Mouse (Mus musculus) forebrain, embryonic 15.5 days (tissue): ENCODE results near the gene Pacs1. TPM values are rescaled to one million over a fixed set of nuclear protein-coding genes. Genes with fewer than 3 reads are reported as not detected.
A peak's percentile ranks its signal among the peaks of the same experiment; 100 is the strongest.

Experiments
- ATAC-seq: fragments of 200-750 bp; cut with Nextera tagmentation; replicated peaks from 2 replicates; pipeline ENCODE4 v1.8.0; 2017; ENCODE audit warnings: mild to moderate bottlenecking, moderate TSS enrichment, moderate library complexity
- H3K27ac ChIP-seq: fragments of 300-500 bp; sonication (generic); replicated peaks from 2 replicates; pipeline ENCODE4 v1.5.1; 2015; ENCODE audit warnings: mild to moderate bottlenecking, inconsistent platforms
- H3K27me3 ChIP-seq: fragments of 300-500 bp; sonication (generic); 2 replicates; pipeline ENCODE4 v1.6.1; 2015; ENCODE audit warnings: inconsistent platforms
- H3K36me3 ChIP-seq: fragments of 300-500 bp; sonication (generic); 2 replicates; pipeline ENCODE4 v1.6.1; 2015; ENCODE audit warnings: mild to moderate bottlenecking, inconsistent platforms
- H3K4me1 ChIP-seq: fragments of 300-500 bp; sonication (generic); 2 replicates; pipeline ENCODE4 v1.6.1; 2015; ENCODE audit warnings: inconsistent platforms
- H3K4me2 ChIP-seq: fragments of 300-500 bp; sonication (generic); replicated peaks from 2 replicates; pipeline ENCODE4 v1.6.1; 2015; ENCODE audit warnings: mild to moderate bottlenecking, inconsistent platforms
- H3K4me3 ChIP-seq: fragments of 300-500 bp; sonication (generic); 2 replicates; pipeline ENCODE4 v1.5.1; 2015; ENCODE audit warnings: mild to moderate bottlenecking, inconsistent platforms
- H3K9ac ChIP-seq: fragments of 300-500 bp; sonication (generic); replicated peaks from 2 replicates; pipeline ENCODE4 v1.6.1; 2015; ENCODE audit warnings: mild to moderate bottlenecking, inconsistent platforms
- H3K9me3 ChIP-seq: fragments of 300-500 bp; sonication (generic); 2 replicates; pipeline ENCODE4 v1.6.1; 2016; ENCODE audit warnings: inconsistent platforms
- WGBS: fragments of 180-500 bp; shearing (Covaris S2); methylation state at CpG from one replicate; pipeline ENCODE4 v1.1.7; 2015; ENCODE audit warnings: mixed read lengths; 5-methylcytosine and 5-hydroxymethylcytosine counted together
- polyA plus RNA-seq: library from polyadenylated mRNA; unstranded; fragments of >200 nt; fragmentation: Nextera tagmentation; extraction: Ambion mirVana; gene quantifications from 2 replicates; pipeline ENCODE4 v1.2.1, GENCODE M21; 2015

Pacs1 gene
- polyA plus RNA-seq, 1 experiment from 2014 or later = 32.5 TPM

DNA sequence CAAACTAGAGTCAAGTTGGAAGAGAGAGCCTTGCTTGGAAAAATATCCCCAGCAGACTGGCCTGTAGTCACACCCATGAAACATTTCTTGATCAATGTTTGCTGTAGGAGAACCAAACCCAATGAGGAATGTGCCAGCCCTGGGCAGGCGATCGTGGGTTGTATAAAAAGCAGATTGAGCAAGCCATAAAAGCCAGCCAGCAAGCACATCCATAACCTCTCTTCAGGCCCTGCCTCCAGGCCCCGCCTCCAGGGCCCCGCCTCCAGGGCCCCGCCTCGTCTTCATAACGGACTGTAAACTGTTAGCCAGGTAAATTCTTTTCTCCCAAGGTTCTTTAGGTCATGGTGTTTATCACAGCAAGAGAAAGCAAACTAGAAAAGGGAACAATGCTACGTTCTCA lies 5.5 kb upstream of the Pacs1 start:
- no peaks in the 10 kb centered on the region for H3K9me3 ChIP-seq
- WGBS = 89% methylated on average over 8 of the region's 8 CpGs
- no peak for ATAC-seq
- peaks cover 8% of the 10 kb centered on the region for H3K4me1 ChIP-seq
- H3K27me3 ChIP-seq = no peaks in the 10 kb centered on the region
- peaks cover 77% of the 10 kb centered on the region for H3K36me3 ChIP-seq
- no peak overlapping the region for H3K4me2 ChIP-seq
- no peak overlapping the region for H3K4me3 ChIP-seq
- H3K9ac ChIP-seq = no peak overlapping the region
- no peak overlapping the region for H3K27ac ChIP-seq

DNA sequence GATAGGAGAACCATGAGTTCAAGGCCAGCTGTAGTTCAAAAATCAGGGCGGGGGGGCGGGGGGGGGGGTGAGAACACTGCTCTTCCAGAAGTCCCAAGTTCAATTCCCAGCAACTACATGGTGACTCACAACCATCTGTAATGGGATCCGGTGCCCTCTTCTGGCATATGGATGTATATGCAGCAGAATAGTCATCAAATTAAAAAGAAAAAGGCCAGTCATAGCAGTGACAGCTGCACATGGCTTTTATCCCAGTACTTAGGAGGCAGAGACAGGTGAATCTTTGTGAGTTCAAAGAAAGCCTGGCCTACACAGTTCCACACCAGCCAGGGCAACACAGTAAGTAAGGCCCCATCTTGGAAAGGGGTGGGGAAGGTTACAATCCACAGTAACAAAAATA lies 4.2 kb upstream of the Pacs1 start:
- Histone ChIP-seq H3K4me2 (no peak overlapping the region), H3K27ac (no peak overlapping the region), H3K4me1 (peaks cover 12% of the 10 kb centered on the region), H3K9ac (no peak overlapping the region), H3K27me3 (no peaks in the 10 kb centered on the region), H3K4me3 (no peak overlapping the region), H3K9me3 (no peaks in the 10 kb centered on the region), H3K36me3 (peaks cover 65% of the 10 kb centered on the region)
- ATAC-seq = no peak
- 93% methylated on average over 3 of the region's 3 CpGs for WGBS

DNA sequence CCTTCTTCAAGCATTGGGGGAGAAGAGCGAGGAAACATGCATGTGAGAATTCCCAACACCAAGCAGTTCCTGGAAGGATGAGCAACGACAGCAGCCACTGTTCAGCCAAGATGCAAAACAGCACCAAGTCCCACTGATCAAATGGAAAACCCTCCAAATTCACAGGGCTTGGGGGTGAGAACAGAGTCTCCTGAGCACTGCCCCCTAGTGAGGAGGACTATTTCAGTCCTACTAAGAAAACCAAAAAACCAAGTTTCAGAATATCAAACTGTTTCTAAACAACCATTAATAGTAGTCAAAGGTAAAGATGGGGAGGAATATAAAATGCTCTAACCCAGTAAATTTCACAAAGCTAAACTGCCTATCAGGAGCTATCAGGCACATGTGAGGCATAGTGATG lies 3.6 kb upstream of the Pacs1 start:
- Histone ChIP-seq H3K4me3 (no peak overlapping the region), H3K9ac (no peak overlapping the region), H3K9me3 (no peaks in the 10 kb centered on the region), H3K27me3 (no peaks in the 10 kb centered on the region), H3K4me2 (no peak overlapping the region), H3K36me3 (peaks cover 59% of the 10 kb centered on the region), H3K4me1 (peaks cover 18% of the 10 kb centered on the region), H3K27ac (no peak overlapping the region)
- no peak for ATAC-seq
- WGBS = 92% methylated on average over 2 of the region's 2 CpGs

DNA sequence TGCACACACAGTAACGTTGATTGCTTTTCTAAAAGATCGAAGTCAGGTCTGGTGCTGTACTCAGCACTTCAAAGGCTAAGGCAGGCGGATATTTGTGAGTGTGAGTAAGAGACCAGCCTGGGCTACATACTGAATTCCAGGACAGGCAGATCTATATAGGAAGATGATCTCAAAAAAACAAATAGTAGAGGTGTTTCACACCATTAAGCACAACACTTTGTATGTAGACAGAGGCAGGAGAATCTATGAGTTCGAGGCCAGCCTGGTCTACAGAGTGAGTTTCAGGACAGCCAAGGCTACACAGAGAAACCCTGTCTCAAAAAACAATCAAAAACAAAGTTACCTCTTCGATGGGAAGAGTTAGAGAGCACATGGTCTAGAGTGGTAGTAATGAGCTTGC lies 2.8 kb upstream of the Pacs1 start:
- peaks cover 51% of the 10 kb centered on the region for H3K36me3 ChIP-seq
- no peaks in the 10 kb centered on the region for H3K9me3 ChIP-seq
- WGBS = 92% methylated on average over 5 of the region's 5 CpGs
- no peak overlapping the region for H3K4me2 ChIP-seq
- H3K9ac ChIP-seq = no peak overlapping the region
- H3K27ac ChIP-seq = no peak overlapping the region
- ATAC-seq = no peak
- H3K27me3 ChIP-seq = no peaks in the 10 kb centered on the region
- H3K4me3 ChIP-seq = no peak overlapping the region
- peaks cover 25% of the 10 kb centered on the region for H3K4me1 ChIP-seq

DNA sequence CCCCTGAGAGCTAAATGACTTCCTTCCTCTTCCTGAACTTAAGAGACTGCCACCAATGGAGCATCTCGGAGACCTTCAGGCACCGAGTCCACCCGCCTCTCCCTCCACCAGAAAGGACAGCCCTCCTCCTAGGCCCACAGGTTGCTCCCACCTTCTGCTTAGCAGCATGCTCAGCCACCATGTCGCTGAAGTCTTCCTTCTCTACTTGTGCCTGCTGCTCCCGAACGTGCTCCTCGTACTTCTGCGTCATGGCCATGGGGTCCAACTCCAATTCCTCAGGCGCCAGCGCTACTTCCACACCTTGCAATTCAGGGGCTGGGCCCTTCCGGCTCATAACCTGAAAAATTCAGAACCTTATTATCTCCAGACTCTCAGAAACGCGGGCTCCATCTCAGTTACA lies 1.7 kb upstream of the Pacs1 start:
- no peaks in the 10 kb centered on the region for H3K9me3 ChIP-seq
- H3K27me3 ChIP-seq = no peaks in the 10 kb centered on the region
- no peak overlapping the region for H3K4me3 ChIP-seq
- H3K36me3 ChIP-seq = peaks cover 47% of the 10 kb centered on the region
- 94% methylated on average over 13 of the region's 13 CpGs for WGBS
- H3K4me2 ChIP-seq = no peak overlapping the region
- no peak overlapping the region for H3K9ac ChIP-seq
- H3K4me1 ChIP-seq = peaks cover 32% of the 10 kb centered on the region
- ATAC-seq = no peak
- no peak overlapping the region for H3K27ac ChIP-seq

DNA sequence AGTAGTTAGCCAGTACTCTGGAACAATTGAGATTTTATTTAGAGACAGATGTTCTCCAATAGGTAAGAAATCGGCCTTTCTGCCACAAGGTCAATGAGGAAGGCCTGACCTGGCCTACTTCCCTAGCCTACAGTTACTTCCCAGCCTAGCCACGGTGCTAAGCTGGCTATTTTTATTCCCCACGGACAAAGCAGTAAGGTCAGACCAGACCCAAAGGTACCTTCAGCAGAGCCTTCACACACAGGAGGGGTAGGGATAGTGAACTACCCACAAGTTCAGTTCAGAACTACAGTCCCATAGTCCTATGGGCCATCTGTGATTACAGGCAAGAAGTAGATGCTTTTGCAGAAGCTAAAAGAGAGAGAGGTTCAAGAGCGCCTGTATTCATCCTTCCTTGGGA lies 997 bp upstream of the Pacs1 start:
- no peaks in the 10 kb centered on the region for H3K9me3 ChIP-seq
- peaks cover 32% of the 10 kb centered on the region for H3K4me1 ChIP-seq
- H3K4me3 ChIP-seq = peak overlapping the region; percentile 62; the same call in 1 of the 2 replicates
- peaks cover 39% of the 10 kb centered on the region for H3K36me3 ChIP-seq
- ATAC-seq = no peak
- WGBS = 76% methylated on average over 4 of the region's 4 CpGs
- no peak overlapping the region for H3K4me2 ChIP-seq
- peak overlapping the region; percentile 93 for H3K27ac ChIP-seq
- no peaks in the 10 kb centered on the region for H3K27me3 ChIP-seq
- no peak overlapping the region for H3K9ac ChIP-seq

DNA sequence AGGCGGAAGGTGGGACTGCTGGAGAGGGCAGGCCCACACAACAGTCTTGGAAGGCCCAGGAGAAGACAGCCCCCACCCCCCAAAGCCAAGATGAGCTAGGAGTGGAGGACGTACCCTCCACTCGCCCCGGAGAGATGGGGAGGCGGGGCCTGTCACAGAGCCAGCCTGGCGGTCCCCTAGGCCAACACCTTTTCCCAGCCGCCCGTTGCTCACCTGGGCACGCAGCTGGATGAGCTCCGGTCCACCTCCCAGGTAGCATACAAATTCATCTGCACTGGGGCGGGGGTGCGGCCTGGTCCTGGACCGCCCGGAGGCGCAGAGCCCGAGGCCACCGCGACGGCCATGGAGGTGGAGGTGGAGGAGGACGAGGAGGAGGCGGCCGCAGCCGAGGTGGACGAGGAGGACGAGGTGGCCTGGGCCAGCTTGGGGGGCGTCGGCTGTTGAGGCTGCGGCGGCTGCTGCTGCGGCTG lies 558 bp downstream of the Pacs1 start:
- H3K4me1 ChIP-seq = peaks cover 36% of the 10 kb centered on the region
- H3K36me3 ChIP-seq = peaks cover 25% of the 10 kb centered on the region
- peak; percentile 57 for ATAC-seq
- peak overlapping the region; percentile 93 for H3K27ac ChIP-seq
- H3K4me2 ChIP-seq = peak overlapping the region; percentile 77
- peak overlapping the region; percentile 62 for H3K4me3 ChIP-seq
- H3K27me3 ChIP-seq = no peaks in the 10 kb centered on the region
- H3K9me3 ChIP-seq = no peaks in the 10 kb centered on the region
- under 1% methylated on average over 21 of the region's 30 CpGs for WGBS
- peak overlapping the region; percentile 81 for H3K9ac ChIP-seq

DNA sequence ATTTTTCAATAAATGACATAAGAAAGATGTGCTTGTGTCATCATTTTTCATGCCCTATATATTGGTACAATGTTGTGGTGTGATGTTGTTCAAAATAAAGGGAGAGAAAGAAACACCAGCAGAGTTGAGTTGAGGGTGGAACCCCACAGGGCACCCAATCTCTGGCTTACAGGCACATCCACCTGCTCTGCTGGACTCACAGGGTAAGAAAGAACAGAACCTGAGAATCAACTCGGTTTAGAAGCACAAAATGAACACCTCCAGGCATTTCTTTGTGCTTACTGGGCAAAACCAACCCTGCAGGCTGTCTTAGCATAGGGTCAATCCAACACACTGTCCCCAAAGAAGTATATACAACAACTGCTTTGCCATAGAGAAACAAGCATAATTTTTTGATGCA lies 1.5 kb downstream of the Pacs1 start:
- peaks cover 36% of the 10 kb centered on the region for H3K4me1 ChIP-seq
- no peak overlapping the region for H3K27ac ChIP-seq
- ATAC-seq = no peak
- H3K9ac ChIP-seq = no peak overlapping the region; the same call in 1 of the 2 replicates
- peak overlapping the region; percentile 77 for H3K4me2 ChIP-seq
- no peaks in the 10 kb centered on the region for H3K27me3 ChIP-seq
- peak overlapping the region; percentile 62 for H3K4me3 ChIP-seq
- 42% methylated on average over 1 of the region's 1 CpGs for WGBS
- H3K9me3 ChIP-seq = no peaks in the 10 kb centered on the region
- peaks cover 20% of the 10 kb centered on the region for H3K36me3 ChIP-seq

DNA sequence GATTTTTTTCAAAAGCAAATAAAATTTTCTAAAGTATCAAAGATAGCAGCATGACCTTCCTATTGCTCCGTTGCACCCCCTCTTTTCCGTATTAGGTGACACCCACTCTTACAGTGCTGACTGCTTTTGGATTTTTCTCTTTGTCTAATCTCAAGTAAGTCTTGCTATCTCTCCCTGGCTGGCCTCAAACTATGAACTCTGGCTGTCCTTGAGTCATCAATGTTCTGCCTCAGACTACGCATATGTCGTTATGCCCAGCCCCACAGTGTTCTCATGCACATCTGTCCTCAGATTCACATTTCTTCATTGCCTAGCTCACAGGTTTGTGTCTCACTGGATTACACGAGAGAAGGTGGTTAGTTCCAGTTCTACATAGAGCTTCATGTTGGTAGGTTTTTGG lies 3.5 kb downstream of the Pacs1 start:
- H3K9ac ChIP-seq = no peak overlapping the region
- WGBS = 87% methylated on average over 5 of the region's 5 CpGs

DNA sequence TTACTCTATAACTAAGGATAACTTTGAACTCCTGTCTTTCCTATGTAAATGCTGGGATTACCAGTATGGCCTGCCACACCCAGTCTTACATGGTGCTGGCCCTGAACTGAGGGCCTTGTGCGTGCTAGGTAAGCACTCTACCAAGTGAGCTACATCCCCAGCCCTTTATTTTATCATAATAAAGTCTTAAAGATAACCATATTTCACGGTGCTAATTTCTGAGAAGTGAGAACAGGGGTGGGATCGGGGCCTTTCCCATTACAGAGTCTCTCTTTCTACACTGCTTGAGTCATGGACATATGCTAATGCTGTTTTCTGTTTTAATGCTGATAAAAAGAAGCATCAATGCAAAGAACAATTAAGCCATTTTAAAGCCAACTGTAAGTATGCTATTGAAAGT lies 4.0 kb downstream of the Pacs1 start:
- Histone ChIP-seq H3K9me3 (no peaks in the 10 kb centered on the region), H3K4me1 (peaks cover 34% of the 10 kb centered on the region), H3K36me3 (peaks cover under 1% of the 10 kb centered on the region), H3K27me3 (no peaks in the 10 kb centered on the region), H3K27ac (no peak overlapping the region), H3K4me3 (no peak overlapping the region), H3K9ac (no peak overlapping the region), H3K4me2 (no peak overlapping the region)
- WGBS = 92% methylated on average over 3 of the region's 3 CpGs
- ATAC-seq = no peak

More for the DNA sequence above, 3.5 kb downstream of the Pacs1 start:
- Histone ChIP-seq H3K9me3 (no peaks in the 10 kb centered on the region), H3K4me1 (peaks cover 36% of the 10 kb centered on the region), H3K36me3 (peaks cover 6% of the 10 kb centered on the region), H3K27me3 (no peaks in the 10 kb centered on the region), H3K4me3 (no peak overlapping the region), H3K27ac (no peak overlapping the region), H3K4me2 (no peak overlapping the region)
- no peak for ATAC-seq

DNA sequence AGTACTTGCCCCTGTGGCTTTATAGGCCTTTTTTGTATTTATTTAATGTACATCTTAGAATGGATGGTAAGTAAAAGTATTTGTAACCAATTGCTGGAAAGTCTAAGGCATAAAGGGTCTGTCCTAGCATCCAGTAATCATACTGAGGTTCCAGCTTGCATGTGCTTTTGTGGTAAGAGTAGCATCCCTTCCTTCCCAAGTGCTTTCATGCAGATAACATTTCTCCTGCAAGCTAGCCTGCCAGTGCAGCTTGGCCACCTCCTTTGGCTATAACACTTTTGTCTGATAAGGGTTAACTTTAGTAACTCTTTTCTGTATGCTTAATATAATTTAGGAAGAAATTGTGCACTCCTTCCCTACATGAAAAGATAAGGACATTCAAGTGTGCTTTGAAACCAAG lies 4.9 kb downstream of the Pacs1 start:
- Histone ChIP-seq H3K4me1 (peaks cover 26% of the 10 kb centered on the region), H3K9me3 (no peaks in the 10 kb centered on the region), H3K27me3 (no peaks in the 10 kb centered on the region), H3K4me2 (no peak overlapping the region), H3K9ac (no peak overlapping the region), H3K27ac (no peak overlapping the region), H3K36me3 (no peaks in the 10 kb centered on the region), H3K4me3 (no peak overlapping the region)
- no peak for ATAC-seq

DNA sequence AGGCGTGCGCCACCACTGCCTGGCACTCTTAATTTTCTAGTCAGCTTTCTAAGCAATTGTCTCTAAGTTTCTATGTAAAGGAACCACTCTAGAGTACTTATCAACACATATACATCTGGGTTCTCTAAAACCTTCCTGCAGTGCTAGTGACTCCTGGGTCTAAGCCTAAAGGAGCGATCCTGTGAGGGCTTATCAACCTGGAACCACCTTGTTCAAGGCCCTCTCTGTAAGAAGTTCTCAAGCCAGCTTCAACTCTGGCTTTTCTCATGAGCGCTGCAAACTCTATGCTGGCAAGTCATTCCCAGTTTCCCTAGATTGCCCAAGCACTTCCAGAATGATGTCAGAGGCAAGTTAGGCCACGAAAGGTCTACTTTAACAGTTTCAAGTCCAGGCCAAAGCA lies 5.9 kb downstream of the Pacs1 start:
- Histone ChIP-seq H3K27ac (no peak overlapping the region), H3K36me3 (no peaks in the 10 kb centered on the region), H3K9ac (no peak overlapping the region), H3K27me3 (no peaks in the 10 kb centered on the region), H3K9me3 (no peaks in the 10 kb centered on the region), H3K4me2 (no peak overlapping the region), H3K4me3 (no peak overlapping the region), H3K4me1 (peaks cover 23% of the 10 kb centered on the region)
- WGBS = 98% methylated on average over 5 of the region's 5 CpGs
- no peak for ATAC-seq

DNA sequence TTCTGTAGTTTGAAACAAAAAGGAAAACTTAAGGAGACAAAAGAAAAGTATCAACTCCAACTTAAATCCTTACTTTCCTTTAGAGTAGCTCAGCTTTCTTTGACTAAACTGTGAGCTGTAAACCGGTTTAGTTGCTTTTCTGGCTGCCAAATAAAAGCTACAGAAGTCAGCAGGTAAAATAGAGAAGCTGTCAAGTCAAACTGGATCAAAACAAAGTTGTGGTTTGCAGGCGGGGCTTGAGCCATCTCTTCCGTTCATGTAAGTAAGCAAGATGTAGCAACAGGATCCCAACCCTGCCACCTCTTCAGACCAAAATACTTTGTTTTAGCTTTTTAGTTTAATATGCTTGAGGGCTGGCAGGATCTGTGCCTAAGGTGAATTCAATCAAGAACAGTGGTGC lies 15.8 kb downstream of the Pacs1 start:
- no peak overlapping the region for H3K27ac ChIP-seq
- H3K4me3 ChIP-seq = no peak overlapping the region
- H3K9ac ChIP-seq = no peak overlapping the region
- 57% methylated on average over 3 of the region's 3 CpGs for WGBS
- no peaks in the 10 kb centered on the region for H3K9me3 ChIP-seq
- H3K4me2 ChIP-seq = no peak overlapping the region
- no peaks in the 10 kb centered on the region for H3K36me3 ChIP-seq
- no peak for ATAC-seq
- no peaks in the 10 kb centered on the region for H3K4me1 ChIP-seq
- no peaks in the 10 kb centered on the region for H3K27me3 ChIP-seq
